Mouse (Mus musculus): ENCODE data around the gene Zfp541.
A peak's percentile ranks its signal among the peaks of the same experiment; 100 is the strongest.

Gene Zfp541

DNA sequence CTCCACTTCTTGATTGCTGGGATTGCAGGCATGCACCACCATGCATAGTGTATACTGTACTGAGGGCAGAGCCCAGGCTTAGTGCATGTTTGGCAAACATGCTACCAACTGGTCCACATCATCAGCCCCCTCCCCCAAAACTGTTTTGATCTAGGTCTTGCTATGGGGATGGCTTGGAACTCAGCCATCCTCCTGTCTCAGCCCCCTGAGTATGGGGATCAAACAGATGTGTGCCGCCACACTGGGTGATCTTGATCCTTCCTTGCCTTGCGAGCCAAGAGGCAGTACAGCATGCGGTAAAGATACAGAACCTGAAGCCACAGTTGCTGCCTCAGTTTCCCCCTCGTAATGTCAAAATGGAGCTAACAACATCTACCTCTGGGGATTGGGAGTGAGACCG, 67.3 kb downstream of the Zfp541 start:
- DNase-seq (ENCODE audit: low spot score): no peak

GRCm38 (mm10) chr7:16129421-16129845, 67.8 kb downstream of the Zfp541 start, which contains the start of gene Slc8a2:
TSS of gene Slc8a2 (plus strand) at chr7:16129826.
- DNase-seq (ENCODE audit: low spot score): peak; percentile 43

DNA sequence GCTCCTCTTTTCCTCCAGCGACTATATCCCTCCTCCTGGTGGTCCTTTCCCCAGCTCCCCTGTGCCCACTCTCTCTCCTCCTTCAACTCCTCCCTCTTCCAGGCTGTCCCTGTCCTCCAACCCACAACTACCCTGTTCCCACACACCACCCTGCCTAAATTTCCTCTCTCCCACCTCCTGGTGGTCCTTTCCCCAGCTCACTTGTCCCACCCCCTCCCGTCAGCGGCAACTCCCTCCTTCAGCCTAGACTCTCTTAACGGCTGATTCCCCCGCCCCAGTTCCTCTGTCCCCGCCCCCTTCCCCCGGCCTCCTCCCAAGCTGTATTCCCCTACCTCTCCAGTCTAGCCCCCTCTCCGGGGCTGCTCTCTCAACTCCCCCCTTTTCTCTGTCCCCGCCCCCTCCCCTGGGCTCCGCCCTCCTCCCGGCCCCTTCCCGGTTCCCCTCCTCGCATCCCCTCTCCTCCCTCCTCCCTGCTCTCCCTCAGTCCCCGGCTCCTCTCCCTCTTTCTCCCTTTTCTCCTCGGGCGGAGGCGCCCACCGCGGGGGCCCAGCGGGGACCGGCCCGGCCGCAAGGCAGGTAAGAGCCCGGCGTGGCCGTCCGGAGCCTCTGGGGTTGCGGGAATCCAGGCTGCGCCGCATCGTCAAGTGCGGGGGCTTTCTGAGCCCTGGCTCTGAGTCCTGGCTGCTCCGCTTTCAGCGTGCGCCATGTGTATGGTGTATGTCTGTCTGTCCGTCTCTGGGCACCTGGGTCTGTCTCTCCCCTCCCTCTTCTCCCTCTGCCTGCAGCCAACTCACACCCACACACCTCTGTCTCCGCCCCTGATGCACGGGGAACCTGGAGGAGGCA, 68.5 kb downstream of the Zfp541 start:
- DNase-seq (ENCODE audit: low spot score): no peak

DNA sequence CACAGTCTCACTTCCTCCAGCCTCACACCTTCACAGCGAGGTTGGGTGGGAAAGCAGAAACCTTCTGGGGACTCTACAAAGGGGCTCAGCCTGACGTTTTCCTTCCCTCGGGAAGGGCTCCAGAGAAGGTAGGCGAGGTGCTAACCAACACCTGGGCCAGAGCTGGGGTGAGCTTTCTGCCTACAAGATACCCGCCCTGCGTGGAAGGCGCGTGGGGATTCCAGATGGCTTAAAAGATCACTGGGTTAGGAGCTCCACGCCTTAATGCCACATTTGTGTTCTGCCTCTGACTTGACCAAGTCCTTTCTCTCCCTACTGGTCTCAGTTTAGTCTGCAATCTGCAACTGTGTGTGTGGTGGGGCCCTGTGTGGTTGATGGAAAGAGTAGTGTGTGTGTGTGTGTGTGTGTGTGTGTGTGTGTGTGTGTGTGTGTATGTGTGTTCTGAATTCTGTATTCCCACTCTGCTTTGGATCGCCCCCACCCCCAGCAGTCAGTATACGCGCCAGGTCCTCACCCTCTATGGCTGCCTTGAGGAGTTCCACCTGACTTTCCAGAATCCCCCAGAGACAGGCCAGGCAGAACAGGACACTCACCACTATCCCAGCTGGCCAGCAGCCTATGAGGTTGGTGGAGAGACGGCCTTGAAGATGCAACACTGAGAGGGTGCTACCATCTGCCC, 69.5 kb downstream of the Zfp541 start:
- DNase-seq (ENCODE audit: low spot score): no peak

GRCm38 (mm10) chr7:16132161-16132581, 70.6 kb downstream of the Zfp541 start:
- DNase-seq (ENCODE audit: low spot score): no peak

DNA sequence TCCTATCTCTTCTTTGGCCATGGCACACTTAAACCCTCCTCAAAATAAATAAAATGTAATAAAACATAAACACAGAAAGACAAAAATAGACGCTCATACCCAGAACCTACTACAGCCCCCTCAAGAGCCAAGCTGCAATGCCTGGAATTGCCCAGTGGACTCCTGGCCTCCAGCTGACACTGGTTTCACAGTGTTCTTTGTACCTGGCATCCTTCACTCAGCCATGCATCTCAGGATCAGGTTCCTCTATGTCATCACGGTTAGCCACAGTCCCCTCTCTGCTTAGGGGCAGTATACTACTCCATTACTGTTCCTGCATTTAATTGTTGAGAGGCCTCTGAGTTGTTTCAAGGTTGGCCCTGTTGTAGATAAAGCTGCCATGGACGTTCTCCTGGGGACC, 71.3 kb downstream of the Zfp541 start:
- no peak for DNase-seq (ENCODE audit: low spot score)

- no peak for DNase-seq (ENCODE audit: low spot score)
Measured at GRCm38 (mm10) chr7:16133691-16134090, 72.1 kb downstream of the Zfp541 start.

- DNase-seq (ENCODE audit: low spot score): no peak
Measured at GRCm38 (mm10) chr7:16134951-16135392, 73.4 kb downstream of the Zfp541 start.

All from c-Kit-positive CD71-positive TER-119-positive erythroid progenitor cells, embryonic 14.5 days (primary cell).